Mouse (Mus musculus) liver, embryonic 16.5 days (tissue): ENCODE results near the gene Slc44a1. TPM values are rescaled to one million over a fixed set of nuclear protein-coding genes. Genes with fewer than 3 reads are reported as not detected.
A peak's percentile ranks its signal among the peaks of the same experiment; 100 is the strongest.

ENCODE experiments used
- ATAC-seq: fragments of 200-750 bp; cut with Nextera tagmentation; 2 replicates; pipeline ENCODE4 v1.8.0; 2017; ENCODE audit warnings: low read depth, mild to moderate bottlenecking, moderate number of reproducible peaks, moderate library complexity
- H3K27ac ChIP-seq: fragments of 300-500 bp; sonication (generic); 2 replicates; pipeline ENCODE4 v1.5.1; 2014; ENCODE audit warnings: mild to moderate bottlenecking, low read length
- H3K27me3 ChIP-seq: fragments of 300-500 bp; sonication (generic); 2 replicates; pipeline ENCODE4 v1.6.1; 2014; ENCODE audit warnings: low read depth, low read length, mixed read lengths; ENCODE audit not compliant: control insufficient read depth, insufficient read depth
- H3K36me3 ChIP-seq: fragments of 300-500 bp; sonication (generic); 2 replicates; pipeline ENCODE4 v1.6.1; 2014; ENCODE audit warnings: mild to moderate bottlenecking; ENCODE audit not compliant: control insufficient read depth, insufficient read depth
- H3K4me1 ChIP-seq: fragments of 300-500 bp; sonication (generic); 2 replicates; pipeline ENCODE4 v1.6.1; 2014; ENCODE audit warnings: low read depth, low read length, mixed read lengths; ENCODE audit not compliant: control insufficient read depth
- H3K4me2 ChIP-seq: fragments of 300-500 bp; sonication (generic); 2 replicates; pipeline ENCODE4 v1.6.1; 2014; ENCODE audit warnings: low read depth, low read length, mixed read lengths
- H3K4me3 ChIP-seq: fragments of 300-500 bp; sonication (generic); 2 replicates; pipeline ENCODE4 v1.5.1; 2014; ENCODE audit warnings: low read depth, mild to moderate bottlenecking, low read length
- H3K9ac ChIP-seq: fragments of 300-500 bp; sonication (generic); 2 replicates; pipeline ENCODE4 v1.6.1; 2014; ENCODE audit warnings: low read depth, low read length
- H3K9me3 ChIP-seq: fragments of 300-500 bp; sonication (generic); replicated peaks from 2 replicates; pipeline ENCODE4 v1.6.1; 2016; ENCODE audit warnings: low read length; ENCODE audit not compliant: control insufficient read depth
- WGBS: fragments of 180-500 bp; shearing (Covaris S2); extraction: QIAGEN DNeasy Blood & Tissue Kit; methylation state at CpG from one replicate; pipeline ENCODE4 v1.1.7; 2014; ENCODE audit not compliant: insufficient replicate concordance; 5-methylcytosine and 5-hydroxymethylcytosine counted together
- polyA plus RNA-seq: library from polyadenylated mRNA; unstranded; fragments of >200 nt; fragmentation: Nextera tagmentation; extraction: Ambion mirVana; gene quantifications from 2 replicates; pipeline ENCODE4 v1.2.1, GENCODE M21; 2015

Gene Slc44a1
- polyA plus RNA-seq, 1 experiment from 2014 or later = 9.7 TPM

DNA sequence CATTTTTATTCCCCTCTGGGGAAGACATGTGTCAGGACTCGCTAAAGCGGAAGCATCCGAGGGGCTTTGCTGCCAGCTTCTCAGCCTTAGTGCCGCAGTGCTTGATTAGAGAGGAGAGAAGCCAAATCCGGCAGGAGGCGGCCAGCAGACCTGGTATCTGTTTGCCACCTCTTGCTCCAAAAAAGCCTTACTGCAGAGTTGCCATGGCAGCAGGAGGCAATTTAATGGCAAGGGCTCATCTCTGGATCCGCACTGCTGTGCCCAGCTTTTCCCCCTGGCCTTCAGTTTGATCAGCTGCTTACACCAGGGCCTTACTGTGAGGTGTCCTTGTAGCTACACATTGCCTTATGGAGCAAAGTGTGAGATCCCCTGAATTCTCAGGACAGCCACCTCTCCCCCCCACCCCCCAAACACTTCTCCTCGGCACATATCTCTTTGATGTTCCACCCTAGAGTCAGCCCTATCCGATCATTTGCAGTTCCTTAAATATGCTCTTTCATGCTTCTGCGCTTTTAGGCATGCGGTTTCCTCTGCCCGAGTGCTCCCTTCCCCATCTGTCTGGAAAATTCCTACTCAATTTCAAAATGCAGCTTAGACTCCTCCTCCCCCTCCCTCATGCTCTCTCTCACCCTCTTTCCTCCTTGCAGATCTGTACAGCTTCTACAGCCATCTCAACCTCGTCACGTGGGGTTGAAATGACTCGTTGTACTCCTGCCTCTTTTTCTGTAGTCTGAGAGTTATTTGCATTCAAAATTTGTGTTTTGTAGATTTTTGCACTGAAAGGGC is 72.1 kb downstream of the Slc44a1 start:
- H3K4me3 ChIP-seq = no peak overlapping the region
- H3K4me1 ChIP-seq = peaks cover 4% of the 10 kb centered on the region
- H3K9ac ChIP-seq = no peak overlapping the region
- H3K27ac ChIP-seq = no peak overlapping the region
- H3K4me2 ChIP-seq = no peak overlapping the region
- 40% methylated on average over 15 of the region's 15 CpGs for WGBS
- no peaks in the 10 kb centered on the region for H3K9me3 ChIP-seq
- no peaks in the 10 kb centered on the region for H3K27me3 ChIP-seq
- H3K36me3 ChIP-seq = no peaks in the 10 kb centered on the region
- 0 out of 2 replicates have a peak, but pooled peaks have one; percentile 32 for ATAC-seq

DNA sequence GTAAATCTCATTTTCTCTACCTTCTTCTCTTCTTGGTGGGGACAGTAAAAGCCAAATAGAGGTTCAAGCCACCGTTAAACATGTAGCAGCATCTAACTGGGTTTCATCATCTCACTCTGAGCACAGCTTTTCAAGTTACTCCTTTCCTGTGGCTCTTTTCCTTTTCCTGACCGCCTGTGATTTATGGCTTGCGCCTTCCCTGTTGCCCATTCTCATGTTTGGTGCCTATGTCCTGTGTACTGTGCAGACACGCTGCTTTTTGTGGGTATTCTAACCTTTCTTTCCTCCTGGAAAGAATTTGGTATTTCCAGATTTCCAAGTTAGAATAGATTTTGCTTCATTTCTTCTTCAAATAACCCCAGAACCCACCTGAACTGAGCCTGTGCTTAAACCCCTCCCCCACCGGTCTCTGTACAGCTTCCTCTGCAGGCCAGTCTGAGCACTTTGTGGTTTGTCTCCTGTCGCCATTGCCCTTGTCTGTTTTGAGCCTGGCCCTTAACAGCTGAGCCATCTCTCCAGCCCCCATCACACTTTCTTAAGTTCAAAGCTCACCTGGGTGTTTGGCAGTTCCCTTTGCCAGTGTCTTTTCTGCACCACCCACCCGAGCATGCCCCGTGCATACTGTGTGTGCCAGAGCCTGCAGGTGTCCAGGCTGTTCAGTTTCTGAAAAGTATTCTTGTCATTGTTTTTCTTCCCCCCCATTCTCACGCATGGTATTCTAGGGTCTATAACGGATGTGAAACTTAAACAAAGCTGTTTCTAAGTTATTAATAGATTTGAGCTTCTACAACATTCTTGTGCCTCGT is 73.3 kb downstream of the Slc44a1 start:
- no peaks in the 10 kb centered on the region for H3K36me3 ChIP-seq

DNA sequence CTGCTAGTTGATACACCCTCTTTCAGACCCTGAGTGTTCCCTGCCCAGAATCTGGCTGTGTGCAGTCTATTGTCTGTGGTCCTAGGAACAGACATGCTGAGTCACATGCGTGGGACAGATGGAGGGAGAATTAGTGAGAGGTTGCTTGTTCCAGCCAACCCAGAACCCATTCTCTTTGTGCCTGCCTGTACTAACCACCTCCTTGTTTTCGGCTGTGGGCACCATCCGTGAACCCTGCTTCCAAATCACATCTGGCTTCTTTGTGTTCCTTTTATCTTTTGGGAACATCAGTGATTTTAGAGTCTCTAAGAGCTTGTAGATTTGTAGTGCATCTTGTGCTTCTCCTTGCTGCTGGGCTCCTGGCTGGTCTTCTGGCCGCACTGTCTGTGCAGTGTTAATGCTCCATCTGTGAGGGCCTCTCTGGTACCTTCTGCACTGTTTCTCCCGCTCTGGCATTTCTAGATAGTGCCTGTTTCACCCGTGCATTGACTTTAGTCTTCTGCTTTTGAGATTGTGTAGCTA is 75.9 kb downstream of the Slc44a1 start:
- H3K27ac ChIP-seq = no peak overlapping the region

More for the DNA sequence above, 73.3 kb downstream of the Slc44a1 start:
- no peak overlapping the region for H3K9ac ChIP-seq
- H3K27ac ChIP-seq = no peak overlapping the region
- H3K4me1 ChIP-seq = peaks cover 4% of the 10 kb centered on the region
- H3K9me3 ChIP-seq = no peaks in the 10 kb centered on the region
- no peaks in the 10 kb centered on the region for H3K27me3 ChIP-seq
- WGBS = 22% methylated on average over 11 of the region's 11 CpGs
- H3K4me3 ChIP-seq = no peak overlapping the region
- H3K4me2 ChIP-seq = no peak overlapping the region
- no peak; the same call in 1 of the 2 replicates for ATAC-seq

DNA sequence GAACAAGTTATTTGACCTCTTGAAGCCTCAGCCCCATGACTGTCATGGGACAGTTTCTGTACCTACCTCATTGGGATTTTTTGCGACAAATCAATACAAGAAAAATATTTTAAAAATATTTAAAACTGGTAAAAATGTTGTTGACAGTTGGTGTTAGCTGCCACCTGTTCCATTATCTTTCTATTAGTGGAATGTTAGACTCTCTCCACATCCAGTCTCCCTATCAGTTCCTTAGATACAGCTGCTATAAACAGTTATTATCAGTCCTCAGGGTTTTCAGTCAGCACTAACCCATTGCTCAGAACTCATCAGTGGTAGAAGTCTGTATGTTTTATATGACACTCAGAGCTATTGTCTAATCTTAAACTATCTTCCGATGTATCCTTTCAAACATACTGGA is 79.2 kb downstream of the Slc44a1 start:
- WGBS = 82% methylated on average over 2 of the region's 2 CpGs
- ATAC-seq = no peak
- no peak overlapping the region for H3K9ac ChIP-seq
- H3K4me3 ChIP-seq = no peak overlapping the region
- no peak overlapping the region for H3K4me2 ChIP-seq
- H3K36me3 ChIP-seq = no peaks in the 10 kb centered on the region
- no peaks in the 10 kb centered on the region for H3K27me3 ChIP-seq
- H3K27ac ChIP-seq = no peak overlapping the region
- H3K9me3 ChIP-seq = no peaks in the 10 kb centered on the region
- H3K4me1 ChIP-seq = no peaks in the 10 kb centered on the region

More for the DNA sequence above, 75.9 kb downstream of the Slc44a1 start:
- H3K9ac ChIP-seq = no peak overlapping the region
- H3K36me3 ChIP-seq = no peaks in the 10 kb centered on the region
- ATAC-seq = no peak
- 53% methylated on average over 6 of the region's 6 CpGs for WGBS
- peaks cover 4% of the 10 kb centered on the region for H3K4me1 ChIP-seq
- H3K4me2 ChIP-seq = no peak overlapping the region
- H3K27me3 ChIP-seq = no peaks in the 10 kb centered on the region
- no peak overlapping the region for H3K4me3 ChIP-seq
- no peaks in the 10 kb centered on the region for H3K9me3 ChIP-seq

DNA sequence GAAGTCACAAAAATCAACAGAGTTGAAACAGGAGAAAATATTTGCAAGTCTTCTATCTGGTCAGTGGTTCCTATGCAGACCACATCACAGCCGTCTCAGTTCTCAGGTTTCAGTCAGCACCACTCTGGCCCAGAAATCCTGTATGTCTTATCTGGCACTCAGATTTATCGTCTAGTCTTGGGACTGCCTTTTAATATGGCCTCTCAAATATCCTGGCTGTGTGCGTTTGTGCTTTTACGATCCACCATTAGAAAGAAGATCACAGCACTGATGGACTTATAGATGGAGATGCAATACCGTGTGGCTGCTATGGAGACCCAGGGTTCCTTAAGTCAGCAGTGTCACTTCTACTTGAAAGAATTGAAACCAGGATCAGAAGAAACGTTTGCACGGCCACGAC is 80.8 kb downstream of the Slc44a1 start:
- no peak overlapping the region for H3K4me3 ChIP-seq
- H3K27me3 ChIP-seq = no peaks in the 10 kb centered on the region
- no peak overlapping the region for H3K27ac ChIP-seq
- WGBS = 71% methylated on average over 8 of the region's 8 CpGs
- H3K9me3 ChIP-seq = no peaks in the 10 kb centered on the region
- no peaks in the 10 kb centered on the region for H3K36me3 ChIP-seq
- H3K9ac ChIP-seq = no peak overlapping the region
- no peaks in the 10 kb centered on the region for H3K4me1 ChIP-seq
- ATAC-seq = no peak
- no peak overlapping the region for H3K4me2 ChIP-seq

- Histone ChIP-seq H3K27ac (no peak overlapping the region), H3K4me2 (no peak overlapping the region), H3K4me1 (no peaks in the 10 kb centered on the region), H3K36me3 (no peaks in the 10 kb centered on the region), H3K9me3 (no peaks in the 10 kb centered on the region), H3K4me3 (no peak overlapping the region), H3K27me3 (no peaks in the 10 kb centered on the region), H3K9ac (no peak overlapping the region)
- ATAC-seq = no peak
- WGBS = 51% methylated on average over 8 of the region's 8 CpGs
Observed at GRCm38 (mm10) chr4:53522655-53523054, 82.4 kb downstream of the Slc44a1 start.

DNA sequence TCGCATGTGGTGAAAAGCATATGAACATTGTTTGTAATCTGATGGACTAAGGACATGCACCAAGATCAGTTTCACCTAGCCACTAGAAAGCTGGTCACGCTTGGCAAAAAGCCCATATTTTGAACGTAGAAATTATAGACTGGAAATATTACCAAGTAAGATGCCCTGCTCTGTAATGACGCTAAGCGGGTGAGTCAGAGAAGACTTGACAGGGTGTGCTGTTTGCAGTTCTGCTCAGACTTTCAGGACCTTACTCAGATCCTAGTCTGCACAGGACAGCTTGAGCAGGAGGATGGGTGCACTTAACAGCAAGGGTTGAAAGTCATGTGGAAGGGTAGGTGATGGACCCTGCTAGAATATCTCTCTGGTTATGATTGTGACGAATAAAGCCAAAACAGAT is 85.3 kb downstream of the Slc44a1 start:
- no peak for ATAC-seq
- WGBS = 72% methylated on average over 6 of the region's 6 CpGs
- H3K36me3 ChIP-seq = no peaks in the 10 kb centered on the region
- no peak overlapping the region for H3K4me2 ChIP-seq
- no peak overlapping the region for H3K9ac ChIP-seq
- no peak overlapping the region for H3K4me3 ChIP-seq
- H3K27me3 ChIP-seq = no peaks in the 10 kb centered on the region
- H3K9me3 ChIP-seq = no peaks in the 10 kb centered on the region
- H3K27ac ChIP-seq = no peak overlapping the region
- H3K4me1 ChIP-seq = no peaks in the 10 kb centered on the region

- ATAC-seq = no peak
- Histone ChIP-seq H3K27ac (no peak overlapping the region), H3K4me1 (no peaks in the 10 kb centered on the region), H3K9ac (no peak overlapping the region), H3K4me3 (no peak overlapping the region), H3K27me3 (no peaks in the 10 kb centered on the region), H3K4me2 (no peak overlapping the region), H3K36me3 (no peaks in the 10 kb centered on the region), H3K9me3 (no peaks in the 10 kb centered on the region)
- 59% methylated on average over 1 of the region's 1 CpGs for WGBS
Observed at GRCm38 (mm10) chr4:53525994-53526393, 85.8 kb downstream of the Slc44a1 start.

- no peaks in the 10 kb centered on the region for H3K36me3 ChIP-seq
- no peak for ATAC-seq
- no peak overlapping the region for H3K4me3 ChIP-seq
- H3K9ac ChIP-seq = no peak overlapping the region
- no peaks in the 10 kb centered on the region for H3K27me3 ChIP-seq
- H3K27ac ChIP-seq = no peak overlapping the region
- WGBS = 47% methylated on average over 2 of the region's 2 CpGs
- H3K4me2 ChIP-seq = no peak overlapping the region
- H3K4me1 ChIP-seq = no peaks in the 10 kb centered on the region
- H3K9me3 ChIP-seq = no peaks in the 10 kb centered on the region
Observed at GRCm38 (mm10) chr4:53526446-53526845, 86.2 kb downstream of the Slc44a1 start.
